Mouse (Mus musculus) liver, postnatal 0 days (tissue): Measurements from ENCODE around the gene Slc1a4. TPM values are rescaled to one million over a fixed set of nuclear protein-coding genes. Genes with fewer than 3 reads are reported as not detected.
A peak's percentile ranks its signal among the peaks of the same experiment; 100 is the strongest.

Experiments
- ATAC-seq: fragments of 200-750 bp; cut with Nextera tagmentation; 2 replicates; pipeline ENCODE4 v1.8.0; 2017; ENCODE audit warnings: mild to moderate bottlenecking, moderate library complexity
- DNase-seq: peaks from one replicate; pipeline ENCODE4 v3.0.0-alpha.2; 2016
- H3K27ac ChIP-seq: fragments of 300-500 bp; sonication (generic); 2 replicates; pipeline ENCODE4 v1.5.1; 2014; ENCODE audit warnings: antibody characterized with exemption, moderate library complexity, mild to moderate bottlenecking, low read depth
- H3K27me3 ChIP-seq: fragments of 300-500 bp; sonication (generic); 2 replicates; pipeline ENCODE4 v1.6.1; 2014; ENCODE audit warnings: low read length, control low read depth, mixed read lengths; ENCODE audit not compliant: insufficient read depth
- H3K36me3 ChIP-seq: fragments of 300-500 bp; sonication (generic); replicated peaks from 2 replicates; pipeline ENCODE4 v1.6.1; 2014; ENCODE audit warnings: mild to moderate bottlenecking, control low read depth, low read length, moderate library complexity, mixed read lengths; ENCODE audit not compliant: insufficient read depth
- H3K4me1 ChIP-seq: fragments of 300-500 bp; sonication (generic); 2 replicates; pipeline ENCODE4 v1.6.1; 2014; ENCODE audit warnings: antibody characterized with exemption, mild to moderate bottlenecking, control low read depth; ENCODE audit not compliant: insufficient read depth
- H3K4me2 ChIP-seq: fragments of 300-500 bp; sonication (generic); 2 replicates; pipeline ENCODE4 v1.6.1; 2014; ENCODE audit warnings: low read depth, mild to moderate bottlenecking, low read length, moderate library complexity, mixed read lengths
- H3K4me3 ChIP-seq: fragments of 300-500 bp; sonication (generic); 2 replicates; pipeline ENCODE4 v1.5.1; 2014; ENCODE audit warnings: low read depth, low read length
- H3K9ac ChIP-seq: fragments of 300-500 bp; sonication (generic); replicated peaks from 2 replicates; pipeline ENCODE4 v1.6.1; 2014; ENCODE audit warnings: mild to moderate bottlenecking, moderate library complexity
- H3K9me3 ChIP-seq: fragments of 300-500 bp; sonication (generic); 2 replicates; pipeline ENCODE4 v1.6.1; 2016; ENCODE audit warnings: mild to moderate bottlenecking, control low read depth, low read length, mixed read lengths
- CTCF ChIP-seq: sonication (generic); IDR thresholded peaks from 2 replicates; pipeline ENCODE4 v1.5.1; 2016; ENCODE audit warnings: antibody characterized with exemption, low read depth
- EP300 ChIP-seq: IDR thresholded peaks from 2 replicates; pipeline ENCODE4 v1.6.1; 2016; ENCODE audit warnings: antibody characterized with exemption, low read depth, mild to moderate bottlenecking
- WGBS: fragments of 180-500 bp; shearing (Covaris S2); extraction: QIAGEN DNeasy Blood & Tissue Kit; methylation state at CpG from one replicate; pipeline ENCODE4 v1.1.7; 2014; ENCODE audit not compliant: insufficient replicate concordance; 5-methylcytosine and 5-hydroxymethylcytosine counted together
- polyA plus RNA-seq: library from polyadenylated mRNA; unstranded; fragments of >200 nt; fragmentation: Nextera tagmentation; extraction: Ambion mirVana; gene quantifications from 2 replicates; pipeline ENCODE4 v1.2.1, GENCODE M21; 2015

Gene Slc1a4
- polyA plus RNA-seq, 1 experiment from 2014 or later = 8.2 TPM

DNA sequence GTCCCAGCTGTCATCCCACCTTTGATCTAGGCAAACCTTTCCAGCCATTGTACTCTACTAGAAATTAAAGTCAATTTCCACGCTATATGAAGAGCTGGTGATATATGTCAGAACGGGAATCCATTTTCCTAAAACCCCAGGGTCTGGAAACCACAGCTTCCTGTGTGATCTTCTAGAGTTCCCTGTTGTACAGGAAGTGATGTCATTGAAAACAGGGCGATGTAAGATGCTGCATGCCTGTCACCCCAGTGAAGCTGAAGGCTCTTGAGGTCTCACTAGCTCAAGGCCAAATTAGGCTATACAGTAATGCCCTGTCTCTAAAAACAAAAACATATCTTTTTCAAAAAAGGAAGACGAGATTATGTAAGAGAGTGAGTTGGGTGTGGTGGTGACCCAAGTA is 31.2 kb downstream of the Slc1a4 start:
- WGBS = 47% methylated on average over 4 of the region's 4 CpGs
- no peaks in the 10 kb centered on the region for H3K27me3 ChIP-seq
- ATAC-seq (no peak), DNase-seq (no peak)
- peaks cover 5% of the 10 kb centered on the region for H3K36me3 ChIP-seq
- no peaks in the 10 kb centered on the region for H3K4me1 ChIP-seq
- H3K4me2 ChIP-seq = no peak overlapping the region
- H3K9ac ChIP-seq = no peak overlapping the region
- H3K27ac ChIP-seq = no peak overlapping the region
- H3K4me3 ChIP-seq = no peak overlapping the region
- no peaks in the 10 kb centered on the region for H3K9me3 ChIP-seq
- TF ChIP-seq EP300 (no peak), CTCF (no peak)

DNA sequence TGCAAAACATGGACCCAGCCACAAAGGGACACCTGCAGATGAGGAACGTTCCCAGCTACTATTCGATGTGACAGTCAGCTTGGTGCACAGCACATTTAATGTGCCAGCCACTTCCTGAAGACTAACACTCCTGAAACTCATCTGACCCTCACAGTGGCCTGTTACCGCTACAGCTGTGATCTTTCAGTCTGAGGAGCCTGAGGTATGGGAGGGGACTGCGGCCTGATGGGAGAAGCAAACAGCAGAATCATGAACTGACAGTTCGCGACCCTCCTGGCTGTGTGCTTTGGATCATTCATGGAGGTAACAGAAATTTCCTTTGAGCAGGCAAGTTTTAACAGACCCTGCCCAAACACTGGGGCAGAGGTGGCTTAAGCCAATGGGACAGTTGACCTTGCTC is 31.7 kb downstream of the Slc1a4 start:
- H3K4me1 ChIP-seq = no peaks in the 10 kb centered on the region
- H3K27ac ChIP-seq = no peak overlapping the region
- DNase-seq (no peak), ATAC-seq (no peak)
- H3K4me2 ChIP-seq = no peak overlapping the region
- peaks cover 4% of the 10 kb centered on the region for H3K36me3 ChIP-seq
- no peak overlapping the region for H3K9ac ChIP-seq
- no peaks in the 10 kb centered on the region for H3K27me3 ChIP-seq
- WGBS = 72% methylated on average over 6 of the region's 6 CpGs
- H3K9me3 ChIP-seq = no peaks in the 10 kb centered on the region
- H3K4me3 ChIP-seq = no peak overlapping the region
- TF ChIP-seq EP300 (no peak), CTCF (no peak)

- no peak overlapping the region for H3K4me3 ChIP-seq
- H3K4me2 ChIP-seq = no peak overlapping the region
- H3K9ac ChIP-seq = no peak overlapping the region
- H3K9me3 ChIP-seq = no peaks in the 10 kb centered on the region
- ATAC-seq = no peak
- H3K27ac ChIP-seq = no peak overlapping the region
- DNase-seq = no peak
- no peaks in the 10 kb centered on the region for H3K4me1 ChIP-seq
- H3K27me3 ChIP-seq = no peaks in the 10 kb centered on the region
- H3K36me3 ChIP-seq = peaks cover 4% of the 10 kb centered on the region
- 69% methylated on average over 6 of the region's 6 CpGs for WGBS
- TF ChIP-seq CTCF (no peak), EP300 (no peak)
Measured at GRCm38 (mm10) chr11:20299900-20300299, 32.6 kb downstream of the Slc1a4 start.

GRCm38 (mm10) chr11:20284463-20284862 is 48.0 kb downstream of the Slc1a4 start:
- H3K36me3 ChIP-seq = no peaks in the 10 kb centered on the region
- H3K9ac ChIP-seq = no peak overlapping the region
- H3K4me1 ChIP-seq = no peaks in the 10 kb centered on the region; the same call in 1 of the 2 replicates
- TF ChIP-seq CTCF = no peak
- no peak for TF ChIP-seq EP300
- DNase-seq (no peak), ATAC-seq (no peak)
- H3K4me2 ChIP-seq = no peak overlapping the region
- no peak overlapping the region for H3K4me3 ChIP-seq
- H3K27ac ChIP-seq = no peak overlapping the region
- no peaks in the 10 kb centered on the region for H3K27me3 ChIP-seq
- H3K9me3 ChIP-seq = no peaks in the 10 kb centered on the region
- 82% methylated on average over 3 of the region's 3 CpGs for WGBS

GRCm38 (mm10) chr11:20282601-20283219 is 49.8 kb downstream of the Slc1a4 start:
- Histone ChIP-seq H3K27me3 (no peaks in the 10 kb centered on the region), H3K36me3 (no peaks in the 10 kb centered on the region), H3K27ac (no peak overlapping the region), H3K4me1 (no peaks in the 10 kb centered on the region; the same call in 1 of the 2 replicates), H3K4me2 (no peak overlapping the region), H3K9ac (no peak overlapping the region), H3K9me3 (no peaks in the 10 kb centered on the region), H3K4me3 (no peak overlapping the region)
- TF ChIP-seq EP300 (no peak), CTCF (no peak)
- ATAC-seq = peak; percentile 67
- 64% methylated on average over 2 of the region's 2 CpGs for WGBS
- DNase-seq = no peak

DNA sequence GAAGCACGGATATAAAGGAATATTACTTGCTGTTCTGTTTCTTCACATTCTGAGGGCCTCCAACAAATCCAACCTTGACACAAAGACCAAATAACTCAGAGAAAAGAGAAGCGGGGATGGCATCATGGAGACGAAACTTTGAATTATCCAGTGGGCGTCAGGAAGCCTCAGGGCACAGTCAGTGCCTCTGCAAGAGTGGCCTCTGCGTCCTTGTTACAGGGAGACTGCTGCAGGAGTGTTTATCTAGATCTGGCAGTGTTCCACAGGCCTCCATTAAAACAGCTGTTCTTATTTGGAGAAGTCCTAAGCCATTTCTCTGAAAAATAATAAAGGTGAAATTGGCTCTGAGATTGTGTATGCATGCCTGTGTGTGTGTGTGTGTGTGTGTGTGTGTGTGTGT is 51.5 kb downstream of the Slc1a4 start:
- Histone ChIP-seq H3K36me3 (no peaks in the 10 kb centered on the region), H3K27ac (no peak overlapping the region), H3K9ac (no peak overlapping the region), H3K4me1 (no peaks in the 10 kb centered on the region; the same call in 1 of the 2 replicates), H3K4me2 (no peak overlapping the region), H3K9me3 (no peaks in the 10 kb centered on the region), H3K4me3 (no peak overlapping the region), H3K27me3 (no peaks in the 10 kb centered on the region)
- TF ChIP-seq CTCF (no peak), EP300 (no peak)
- no peak for ATAC-seq
- no peak for DNase-seq
- WGBS = 58% methylated on average over 5 of the region's 5 CpGs
